25 mouse cellular contexts compared by ENCODE assay signal in genomic region chr11:86588583-86589298, GRCm38 (mm10). TPM values are rescaled to one million over a fixed set of nuclear protein-coding genes. Genes with fewer than 3 reads are reported as not detected.
DNase-seq lines count a peak whose midpoint lies in the region; ATAC-seq and TF ChIP-seq lines count a peak whose summit lies in the region.
"Had no signal": no experiment of that assay in that cellular context is flagged by ENCODE, and none has a peak within 500 bp of the region (broad histone marks: within the 10 kb centered on the region; RNA-seq: fewer than 3 reads in every experiment).

No protein-coding gene starts in this region.

- no peak for TF ChIP-seq CTCF in liver, postnatal 0 days (IDR thresholded peaks at IDR 0.05; ENCODE audit: low read depth)
- TF ChIP-seq CTCF in CH12.LX (conservative IDR thresholded peaks at IDR 0.05 in 1 of 2, IDR thresholded peaks at IDR 0.05 in 1 of 2; ENCODE audit: low read depth in 2 of 2, low read length in 2 of 2), result no peak
- TF ChIP-seq CTCF in thymus, adult 2 months (IDR thresholded peaks at IDR 0.05; ENCODE audit: borderline replicate concordance, control insufficient read depth, extremely low read depth, insufficient read depth, low read length, poor library complexity), result no peak

- TF ChIP-seq RAD21 in CH12.LX (IDR thresholded peaks at IDR 0.05; ENCODE audit: low read depth, low read length), result no peak

- no peak for DNase-seq in liver, postnatal 0 days
- DNase-seq in CH12.LX (ENCODE audit: extremely low read depth), result no peak
- DNase-seq in induced T-regulatory cell, adult 2 months (ENCODE audit: low read depth), result peak; percentile 69
- no peak for DNase-seq in spleen, postnatal 14 days (ENCODE audit: low spot score in 2 of 2)
- no peak for DNase-seq in thymus, adult 2 months
- DNase-seq: adrenal gland, adult 8-10 months; cerebellum, adult 8-10 months; cerebellum, postnatal 36 days; forebrain, postnatal 0 days; heart, postnatal 36 days; kidney, postnatal 25 days; liver; lung, adult 18-20 months; lung, postnatal 4 days; midbrain, embryonic 14.5 days; right cerebral cortex, postnatal 25 days; spleen, adult 18-20 months had no signal

- peak overlapping the region; percentile 98; the same call in 1 of the 2 replicates for H3K27ac ChIP-seq in liver, postnatal 0 days (ENCODE audit: low read depth)
- H3K27ac ChIP-seq in liver, embryonic 12.5 days, result no peak overlapping the region
- no peak overlapping the region for H3K27ac ChIP-seq in CH12.LX (ENCODE audit: insufficient read depth, low read depth)
- no peak overlapping the region for H3K27ac ChIP-seq in thymus, adult 2 months (ENCODE audit: control insufficient read depth, insufficient read depth, low read length)
- H3K27ac ChIP-seq: embryonic facial prominence, embryonic 12.5 days; forebrain, embryonic 10.5 days; hindbrain, embryonic 13.5 days had no signal

- H3K27me3 ChIP-seq in liver, postnatal 0 days (ENCODE audit: insufficient read depth, low read length), result no peaks in the 10 kb centered on the region
- no peaks in the 10 kb centered on the region for H3K27me3 ChIP-seq in liver, embryonic 12.5 days (replicated peaks)
- no peaks in the 10 kb centered on the region for H3K27me3 ChIP-seq in CH12.LX (replicated peaks)
- no peaks in the 10 kb centered on the region for H3K27me3 ChIP-seq in thymus, adult 2 months (ENCODE audit: control insufficient read depth, insufficient read depth, low read length)
- H3K27me3 ChIP-seq: embryonic facial prominence, embryonic 12.5 days; heart, embryonic 15.5 days; hindbrain, embryonic 13.5 days; kidney, embryonic 15.5 days had no signal

- no peak overlapping the region for H3K4me3 ChIP-seq in liver, postnatal 0 days (ENCODE audit: low read depth, low read length)
- no peak overlapping the region for H3K4me3 ChIP-seq in liver, embryonic 12.5 days
- H3K4me3 ChIP-seq in CH12.LX (replicated peaks in 1 of 3; ENCODE audit: low read depth in 2 of 3, low read length in 2 of 3, poor library complexity in 1 of 3), result no peak overlapping the region
- no peak overlapping the region for H3K4me3 ChIP-seq in thymus, adult 2 months (ENCODE audit: control insufficient read depth, insufficient read depth, low read length)
- H3K4me3 ChIP-seq: embryonic facial prominence, embryonic 12.5 days; forebrain, embryonic 10.5 days; hindbrain, embryonic 13.5 days; kidney, embryonic 15.5 days had no signal

- H3K9me3 ChIP-seq in liver, postnatal 0 days (ENCODE audit: low read length), result no peaks in the 10 kb centered on the region
- no peaks in the 10 kb centered on the region for H3K9me3 ChIP-seq in liver, embryonic 12.5 days (replicated peaks)
- no peaks in the 10 kb centered on the region for H3K9me3 ChIP-seq in CH12.LX (replicated peaks; ENCODE audit: low read length)
- H3K9me3 ChIP-seq: embryonic facial prominence, embryonic 12.5 days; forebrain, embryonic 10.5 days; heart, embryonic 15.5 days; hindbrain, embryonic 13.5 days; kidney, embryonic 15.5 days had no signal

- 77% methylated on average over 4 of the region's 4 CpGs for WGBS in liver, postnatal 0 days (ENCODE audit: insufficient replicate concordance)
- WGBS in liver, embryonic 12.5 days (ENCODE audit: insufficient replicate concordance), result 74% methylated on average over 4 of the region's 4 CpGs
- WGBS in thymus, adult 2 months, result 84% methylated on average over 4 of the region's 4 CpGs

- peaks cover 6% of the 10 kb centered on the region; the same call in 1 of the 2 replicates for H3K36me3 ChIP-seq in liver, postnatal 0 days (replicated peaks; ENCODE audit: insufficient read depth, low read length)
- peaks cover 24% of the 10 kb centered on the region for H3K36me3 ChIP-seq in liver, embryonic 12.5 days
- peaks cover 5 to 14% of the 10 kb centered on the region in 2 experiments for H3K36me3 ChIP-seq in CH12.LX (replicated peaks in 1 of 2; ENCODE audit: control insufficient read depth in 1 of 2, insufficient read depth in 1 of 2, low read length in 1 of 2)
- H3K36me3 ChIP-seq in thymus, adult 2 months (ENCODE audit: control insufficient read depth, insufficient read depth, low read length), result no peaks in the 10 kb centered on the region
- H3K36me3 ChIP-seq: embryonic facial prominence, embryonic 12.5 days; heart, embryonic 15.5 days had no signal

- H3K9ac ChIP-seq in liver, postnatal 0 days (replicated peaks), result no peak overlapping the region
- no peak overlapping the region for H3K9ac ChIP-seq in liver, embryonic 12.5 days
- no peak overlapping the region for H3K9ac ChIP-seq in CH12.LX (ENCODE audit: insufficient read depth, low read depth)
- H3K9ac ChIP-seq: embryonic facial prominence, embryonic 12.5 days; forebrain, postnatal 0 days; hindbrain, embryonic 13.5 days; kidney, embryonic 15.5 days had no signal

- in situ Hi-C loops in CH12.LX (cut with MboI; ENCODE audit: low pct_ligation_motif_present, low pct_unique_long_range_greater_than_20kb, low sequenced_read_pairs), result no loop called here

- no peak for TF ChIP-seq POLR2A in CH12.LX (IDR thresholded peaks at IDR 0.05; ENCODE audit: low read depth, low read length)
- TF ChIP-seq POLR2A in thymus, adult 2 months (IDR thresholded peaks at IDR 0.05; ENCODE audit: control insufficient read depth, extremely low read depth, insufficient read depth, low read length, poor library complexity), result no peak

- ATAC-seq in liver, postnatal 0 days, result no peak
- ATAC-seq in liver, embryonic 12.5 days, result no peak
- no peak for ATAC-seq in cerebellum, adult (ENCODE audit: insufficient number of reproducible peaks, low FRiP score, low TSS enrichment)
- ATAC-seq: forebrain, postnatal 0 days; lung, postnatal 0 days had no signal

- peaks cover 30% of the 10 kb centered on the region for H3K79me2 ChIP-seq in CH12.LX (replicated peaks; ENCODE audit: control insufficient read depth, extremely low read depth, insufficient read depth, poor library complexity, severe bottlenecking)

- no peak overlapping the region for H3K4me2 ChIP-seq in liver, postnatal 0 days (ENCODE audit: low read depth, low read length)
- no peak overlapping the region for H3K4me2 ChIP-seq in liver, embryonic 12.5 days
- no peak overlapping the region for H3K4me2 ChIP-seq in CH12.LX (ENCODE audit: insufficient read depth, low read depth, poor library complexity, severe bottlenecking)
- H3K4me2 ChIP-seq: embryonic facial prominence, embryonic 12.5 days; hindbrain, embryonic 13.5 days had no signal

- peaks cover 23% of the 10 kb centered on the region for H3K4me1 ChIP-seq in liver, postnatal 0 days (ENCODE audit: insufficient read depth)
- peaks cover 77% of the 10 kb centered on the region for H3K4me1 ChIP-seq in liver, embryonic 12.5 days
- peaks cover 22 to 59% of the 10 kb centered on the region in 2 experiments for H3K4me1 ChIP-seq in CH12.LX (ENCODE audit: control insufficient read depth in 1 of 2, insufficient read depth in 2 of 2)
- H3K4me1 ChIP-seq in thymus, adult 2 months (replicated peaks; ENCODE audit: control insufficient read depth, insufficient read depth, low read length), result peaks cover 12% of the 10 kb centered on the region

- TF ChIP-seq EP300 in liver, postnatal 0 days (IDR thresholded peaks at IDR 0.05; ENCODE audit: low read depth), result no peak
- no peak for TF ChIP-seq EP300 in CH12.LX (IDR thresholded peaks at IDR 0.05; ENCODE audit: low read length)

- dilution Hi-C loops in CH12.LX (cut with MboI; ENCODE audit: extremely low pct_ligation_motif_present, extremely low pct_unique_long_range_greater_than_20kb, low sequenced_read_pairs), result loop anchor here (5.0 kb wide), 1 partner anchor 34 kb away; no protein-coding TSS in a partner anchor

TF ChIP-seq in CH12.LX, 34 proteins besides CTCF, POLR2A, EP300 and RAD21:
- TF ChIP-seq ZNF384 (IDR thresholded peaks at IDR 0.05; ENCODE audit: low read depth, low read length) (peak; percentile 53; the same call in 1 of the 2 replicates), TBP (conservative IDR thresholded peaks at IDR 0.05; ENCODE audit: low read depth, low read length) (0 out of 2 replicates have a peak, but pooled peaks have one; percentile 29), NRF1 (IDR thresholded peaks at IDR 0.05; ENCODE audit: low read depth, low read length) (no peak), MAFK (IDR thresholded peaks at IDR 0.05; ENCODE audit: insufficient replicate concordance, low read length) (no peak)

RNA-seq across cellular contexts. Expression of gene Tubd1, which starts 44.0 kb away (rescaled TPM):
- polyA plus RNA-seq in liver, postnatal 0 days (2015; fragmentation: Nextera tagmentation; extraction: Ambion mirVana), result 4.3 and 4.4 TPM in 2 replicates
- 13.7 and 14.8 TPM in 2 replicates for polyA plus RNA-seq in liver, embryonic 12.5 days (2016; fragmentation: Nextera tagmentation; extraction: Ambion mirVana)
- 11.9 and 14.3 TPM in 2 replicates for total RNA-seq in CH12.LX (2012; rRNA removed)
- 9.7 and 9.8 TPM in 2 replicates for total RNA-seq in CH12.LX (2014; rRNA removed)
- 12.6 and 13.4 TPM in 2 replicates for polyA plus RNA-seq in CH12.LX (2012; ENCODE audit: insufficient read length, low read depth)
- polyA plus RNA-seq in thymus, adult 2 months (2012; rRNA removed), result 5.7 and 5.9 TPM in 2 replicates

RNA-seq across cellular contexts. Expression of gene Rps6kb1, which starts 44.1 kb away (rescaled TPM):
- polyA plus RNA-seq in liver, postnatal 0 days (2015; fragmentation: Nextera tagmentation; extraction: Ambion mirVana), result 20.6 and 23.6 TPM in 2 replicates
- polyA plus RNA-seq in liver, embryonic 12.5 days (2016; fragmentation: Nextera tagmentation; extraction: Ambion mirVana), result 35.9 and 40.6 TPM in 2 replicates
- total RNA-seq in CH12.LX (2012; rRNA removed) (45.2 and 56.7 TPM in 2 replicates), CH12.LX (2014; rRNA removed) (76.9 and 79.9 TPM in 2 replicates)
- polyA plus RNA-seq in CH12.LX (2012; ENCODE audit: insufficient read length, low read depth), result 110 and 152 TPM in 2 replicates
- polyA plus RNA-seq in thymus, adult 2 months (2012; rRNA removed), result 12.2 and 12.3 TPM in 2 replicates
